Mouse (Mus musculus): ENCODE data around the gene Gm28047.

DNA sequence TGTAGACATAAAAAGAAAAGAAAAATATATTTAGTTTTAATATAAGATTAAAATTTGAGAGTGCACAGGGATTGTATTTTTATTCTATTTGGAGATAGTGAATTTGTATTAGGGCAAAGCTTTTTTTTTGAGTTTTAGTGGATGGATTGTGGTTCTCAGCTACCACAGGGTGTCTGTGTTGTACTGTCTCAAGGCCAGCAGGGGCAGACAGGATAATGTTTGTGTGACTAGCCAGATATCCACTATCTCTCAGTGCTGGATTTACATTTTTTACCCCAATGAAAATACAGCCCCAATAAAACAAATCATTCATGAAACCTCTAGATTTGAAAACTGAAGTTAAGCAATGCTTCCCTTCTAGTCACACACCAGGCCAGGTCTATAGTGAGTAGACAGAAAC, 67.3 kb downstream of the Gm28047 start:
- TF ChIP-seq CTCF (IDR thresholded peaks at IDR 0.05; ENCODE audit: control insufficient read depth, insufficient read depth, insufficient read length) (no peak), MAX (IDR thresholded peaks at IDR 0.05) (no peak), MYOD1 (IDR thresholded peaks at IDR 0.05; ENCODE audit: control insufficient read depth, insufficient read length, low read depth) (no peak), USF1 (IDR thresholded peaks at IDR 0.05; ENCODE audit: low read depth) (no peak), CEBPB (IDR thresholded peaks at IDR 0.05; ENCODE audit: low read depth) (no peak), FOSL1 (IDR thresholded peaks at IDR 0.05; ENCODE audit: insufficient read depth, low read length, poor library complexity, severe bottlenecking) (no peak)
